Mouse (Mus musculus): ENCODE data around the gene Mtx1. TPM values are rescaled to one million over a fixed set of nuclear protein-coding genes. Genes with fewer than 3 reads are reported as not detected.

Mtx1 gene
- polyA plus RNA-seq, 2 experiments = 83.2 to 101 TPM

DNA sequence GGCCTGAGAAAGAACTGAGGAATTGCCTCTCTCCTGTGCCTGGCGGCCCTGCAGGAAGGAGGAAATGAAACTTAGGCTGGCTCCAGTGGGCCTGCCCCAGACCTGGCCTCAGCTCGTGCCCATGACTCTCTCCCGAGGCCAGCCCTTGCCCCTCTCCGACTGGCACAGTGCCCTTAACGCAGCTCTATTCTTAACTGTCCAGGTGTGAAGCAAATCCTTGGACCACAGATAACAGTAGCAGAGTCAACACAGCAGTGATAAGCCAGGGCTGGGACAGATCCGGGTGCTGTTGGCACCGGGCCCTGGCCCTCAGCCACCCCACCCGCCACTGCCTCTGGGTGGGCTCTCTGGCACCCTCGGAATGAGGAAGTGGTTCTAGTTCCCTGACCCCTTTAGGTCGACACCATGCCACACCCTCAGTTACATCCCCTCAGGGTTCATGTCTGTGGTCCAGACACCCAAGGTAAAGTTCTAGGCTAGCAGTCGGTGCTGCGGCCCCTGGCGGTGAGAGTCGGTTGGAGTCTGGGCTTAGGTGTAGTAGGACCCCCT, 6.7 kb upstream of the Mtx1 start:
- Histone ChIP-seq H3K9me3 (ENCODE audit: control insufficient read depth, low read length) (no peaks in the 10 kb centered on the region), H3K4me2 (ENCODE audit: low read depth) (no peak overlapping the region), H3K4me1 (replicated peaks; ENCODE audit: control insufficient read depth in 2 of 2, insufficient read depth in 2 of 2, low read length in 1 of 2) (no peaks in the 10 kb centered on the region), H3K36me3 (replicated peaks; ENCODE audit: control insufficient read depth, insufficient read depth, low read depth) (no peaks in the 10 kb centered on the region), H3K27ac (no peak overlapping the region), H3K4me3 (ENCODE audit: insufficient read depth in 1 of 2, low read depth in 2 of 2, low read length in 2 of 2) (no peak overlapping the region), H3K27me3 (ENCODE audit: control insufficient read depth, insufficient read depth, low read length) (peaks cover 7% of the 10 kb centered on the region; the same call in 1 of the 2 replicates), H3K9ac (replicated peaks) (no peak overlapping the region)
- no peak for TF ChIP-seq EP300 (IDR thresholded peaks at IDR 0.05; ENCODE audit: low read depth)
- no peak for TF ChIP-seq CTCF (IDR thresholded peaks at IDR 0.05; ENCODE audit: low read depth)
- WGBS (ENCODE audit: insufficient replicate concordance) = 40% methylated on average over 14 of the region's 14 CpGs
- ATAC-seq (ENCODE audit: insufficient read depth) (no peak), DNase-seq (ENCODE audit: low read depth in 3 of 3, low spot score in 3 of 3) (no peak)

GRCm38 (mm10) chr3:89232614-89233013, 5.7 kb upstream of the Mtx1 start:
- Histone ChIP-seq H3K9ac (replicated peaks) (no peak overlapping the region), H3K9me3 (ENCODE audit: control insufficient read depth, low read length) (no peaks in the 10 kb centered on the region), H3K4me3 (ENCODE audit: insufficient read depth in 1 of 2, low read depth in 2 of 2, low read length in 2 of 2) (no peak overlapping the region), H3K36me3 (replicated peaks; ENCODE audit: control insufficient read depth, insufficient read depth, low read depth) (no peaks in the 10 kb centered on the region), H3K27ac (no peak overlapping the region), H3K27me3 (ENCODE audit: control insufficient read depth, insufficient read depth, low read length) (peaks cover 11% of the 10 kb centered on the region), H3K4me1 (replicated peaks; ENCODE audit: control insufficient read depth in 2 of 2, insufficient read depth in 2 of 2, low read length in 1 of 2) (peaks cover 0 to 4% of the 10 kb centered on the region in 2 experiments; a peak in 1 of 4 replicates), H3K4me2 (ENCODE audit: low read depth) (no peak overlapping the region)
- no peak for ATAC-seq (ENCODE audit: insufficient read depth)
- DNase-seq (ENCODE audit: low read depth in 3 of 3, low spot score in 3 of 3) = no peak
- WGBS (ENCODE audit: insufficient replicate concordance) = 64% methylated on average over 6 of the region's 6 CpGs
- TF ChIP-seq CTCF (IDR thresholded peaks at IDR 0.05; ENCODE audit: low read depth) = no peak
- no peak for TF ChIP-seq EP300 (IDR thresholded peaks at IDR 0.05; ENCODE audit: low read depth)

DNA sequence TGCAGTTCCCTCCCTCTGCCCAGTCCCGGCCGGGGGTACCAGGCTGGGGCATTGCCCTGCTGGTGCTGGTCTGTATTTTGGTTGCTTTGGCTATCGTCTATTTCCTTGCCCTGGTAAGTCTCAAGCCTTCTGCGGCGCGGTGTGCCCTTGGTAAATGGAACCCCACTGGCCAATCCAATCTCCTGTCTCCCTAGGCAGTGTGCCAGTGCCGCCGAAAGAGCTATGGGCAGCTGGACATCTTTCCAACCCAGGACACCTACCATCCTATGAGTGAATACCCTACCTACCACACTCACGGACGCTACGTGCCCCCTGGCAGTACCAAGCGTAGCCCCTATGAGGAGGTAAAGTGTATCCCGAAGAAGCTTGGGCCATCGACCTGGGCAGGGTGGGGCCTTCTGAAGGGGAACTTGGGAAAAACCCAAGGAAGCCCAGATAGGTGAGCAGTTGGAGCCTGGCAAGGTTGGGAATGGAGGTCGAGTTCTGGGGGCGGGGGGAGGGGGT, 4.9 kb upstream of the Mtx1 start:
- no peak overlapping the region for H3K4me2 ChIP-seq (ENCODE audit: low read depth)
- no peak overlapping the region for H3K9ac ChIP-seq (replicated peaks)
- DNase-seq (ENCODE audit: low read depth in 3 of 3, low spot score in 3 of 3) (no peak), ATAC-seq (ENCODE audit: insufficient read depth) (no peak)
- TF ChIP-seq EP300 (IDR thresholded peaks at IDR 0.05; ENCODE audit: low read depth) (no peak), CTCF (IDR thresholded peaks at IDR 0.05; ENCODE audit: low read depth) (no peak)
- no peaks in the 10 kb centered on the region for H3K36me3 ChIP-seq (replicated peaks; ENCODE audit: control insufficient read depth, insufficient read depth, low read depth)
- peaks cover 19% of the 10 kb centered on the region for H3K27me3 ChIP-seq (ENCODE audit: control insufficient read depth, insufficient read depth, low read length)
- no peaks in the 10 kb centered on the region for H3K9me3 ChIP-seq (ENCODE audit: control insufficient read depth, low read length)
- H3K4me3 ChIP-seq (ENCODE audit: insufficient read depth in 1 of 2, low read depth in 2 of 2, low read length in 2 of 2) = no peak overlapping the region
- H3K27ac ChIP-seq = no peak overlapping the region
- peaks cover 0 to 5% of the 10 kb centered on the region in 2 experiments; a peak in 1 of 4 replicates for H3K4me1 ChIP-seq (replicated peaks; ENCODE audit: control insufficient read depth in 2 of 2, insufficient read depth in 2 of 2, low read length in 1 of 2)
- WGBS (ENCODE audit: insufficient replicate concordance) = 57% methylated on average over 16 of the region's 16 CpGs

GRCm38 (mm10) chr3:89231345-89231744, 4.5 kb upstream of the Mtx1 start:
- H3K27ac ChIP-seq = no peak overlapping the region

DNA sequence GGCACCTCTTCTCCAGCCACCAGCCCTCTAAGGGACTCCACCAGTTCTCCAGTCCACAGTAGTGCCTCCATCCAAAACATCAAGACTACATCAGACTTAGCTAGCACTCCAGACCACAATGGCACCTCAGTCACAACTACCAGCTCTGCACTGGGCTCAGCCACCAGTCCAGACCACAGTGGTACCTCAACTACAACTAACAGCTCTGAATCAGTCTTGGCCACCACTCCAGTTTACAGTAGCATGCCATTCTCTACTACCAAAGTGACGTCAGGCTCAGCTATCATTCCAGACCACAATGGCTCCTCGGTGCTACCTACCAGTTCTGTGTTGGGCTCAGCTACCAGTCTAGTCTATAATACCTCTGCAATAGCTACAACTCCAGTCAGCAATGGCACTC, 3.7 kb upstream of the Mtx1 start:
- no peak overlapping the region for H3K4me2 ChIP-seq (ENCODE audit: low read depth)
- no peak overlapping the region for H3K9ac ChIP-seq (replicated peaks)
- 47% methylated on average over 2 of the region's 2 CpGs for WGBS (ENCODE audit: insufficient replicate concordance)

More at GRCm38 (mm10) chr3:89231345-89231744, 4.5 kb upstream of the Mtx1 start:
- H3K4me1 ChIP-seq (replicated peaks; ENCODE audit: control insufficient read depth in 2 of 2, insufficient read depth in 2 of 2, low read length in 1 of 2) = peaks cover 0 to 5% of the 10 kb centered on the region in 2 experiments; a peak in 1 of 4 replicates
- no peak for DNase-seq (ENCODE audit: low read depth in 3 of 3, low spot score in 3 of 3)
- H3K4me2 ChIP-seq (ENCODE audit: low read depth) = no peak overlapping the region
- H3K36me3 ChIP-seq (replicated peaks; ENCODE audit: control insufficient read depth, insufficient read depth, low read depth) = no peaks in the 10 kb centered on the region
- 10% methylated on average over 7 of the region's 7 CpGs for WGBS (ENCODE audit: insufficient replicate concordance)
- no peak overlapping the region for H3K4me3 ChIP-seq (ENCODE audit: insufficient read depth in 1 of 2, low read depth in 2 of 2, low read length in 2 of 2)
- ATAC-seq (ENCODE audit: insufficient read depth) = no peak
- peaks cover 23% of the 10 kb centered on the region for H3K27me3 ChIP-seq (ENCODE audit: control insufficient read depth, insufficient read depth, low read length)
- H3K9ac ChIP-seq (replicated peaks) = no peak overlapping the region
- TF ChIP-seq CTCF (IDR thresholded peaks at IDR 0.05; ENCODE audit: low read depth) (no peak), EP300 (IDR thresholded peaks at IDR 0.05; ENCODE audit: low read depth) (no peak)
- H3K9me3 ChIP-seq (ENCODE audit: control insufficient read depth, low read length) = no peaks in the 10 kb centered on the region

More for the DNA sequence above, 3.7 kb upstream of the Mtx1 start:
- no peaks in the 10 kb centered on the region for H3K9me3 ChIP-seq (ENCODE audit: control insufficient read depth, low read length)
- H3K27me3 ChIP-seq (ENCODE audit: control insufficient read depth, insufficient read depth, low read length) = peaks cover 31% of the 10 kb centered on the region
- ATAC-seq (ENCODE audit: insufficient read depth) (no peak), DNase-seq (ENCODE audit: low read depth in 3 of 3, low spot score in 3 of 3) (no peak)
- no peak for TF ChIP-seq EP300 (IDR thresholded peaks at IDR 0.05; ENCODE audit: low read depth)
- TF ChIP-seq CTCF (IDR thresholded peaks at IDR 0.05; ENCODE audit: low read depth) = no peak
- H3K27ac ChIP-seq = no peak overlapping the region
- H3K4me3 ChIP-seq (ENCODE audit: insufficient read depth in 1 of 2, low read depth in 2 of 2, low read length in 2 of 2) = no peak overlapping the region
- H3K4me1 ChIP-seq (replicated peaks; ENCODE audit: control insufficient read depth in 2 of 2, insufficient read depth in 2 of 2, low read length in 1 of 2) = peaks cover 0 to 5% of the 10 kb centered on the region in 2 experiments; a peak in 1 of 4 replicates
- no peaks in the 10 kb centered on the region for H3K36me3 ChIP-seq (replicated peaks; ENCODE audit: control insufficient read depth, insufficient read depth, low read depth)
